Mouse (Mus musculus) skeletal muscle tissue, adult 2 months (tissue): ENCODE measurements around the gene Tes.

ENCODE experiments used
- DNase-seq: peaks from one replicate; pipeline ENCODE4 v3.0.0-alpha.2; 2012; ENCODE audit warnings: low read depth, low spot score

Gene Tes

GRCm38 (mm10) chr6:17077720-17078119 is 12.8 kb downstream of the Tes start:
- DNase-seq = no peak

DNA sequence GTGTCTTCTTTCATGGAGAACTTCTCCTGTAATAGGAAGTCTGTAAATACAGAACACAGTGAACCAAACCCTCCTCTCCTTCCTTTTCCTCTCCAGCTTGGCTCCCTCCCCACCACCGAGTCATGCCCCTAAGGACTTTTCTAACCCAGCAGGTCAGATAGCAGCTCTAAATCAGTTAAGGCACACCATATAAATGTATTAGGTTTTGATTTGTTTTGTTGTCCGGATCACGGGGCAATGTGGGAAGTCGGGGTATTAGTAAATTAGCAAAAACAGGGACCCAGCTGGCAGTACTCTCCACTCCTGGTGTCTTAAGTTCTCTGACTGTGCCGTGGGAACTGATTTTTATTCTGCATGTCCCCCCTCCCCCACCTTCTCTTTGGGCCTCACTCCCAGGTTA is 14.4 kb downstream of the Tes start:
- peak; percentile 24 for DNase-seq

GRCm38 (mm10) chr6:17079826-17080225 is 14.9 kb downstream of the Tes start:
- DNase-seq = no peak

DNA sequence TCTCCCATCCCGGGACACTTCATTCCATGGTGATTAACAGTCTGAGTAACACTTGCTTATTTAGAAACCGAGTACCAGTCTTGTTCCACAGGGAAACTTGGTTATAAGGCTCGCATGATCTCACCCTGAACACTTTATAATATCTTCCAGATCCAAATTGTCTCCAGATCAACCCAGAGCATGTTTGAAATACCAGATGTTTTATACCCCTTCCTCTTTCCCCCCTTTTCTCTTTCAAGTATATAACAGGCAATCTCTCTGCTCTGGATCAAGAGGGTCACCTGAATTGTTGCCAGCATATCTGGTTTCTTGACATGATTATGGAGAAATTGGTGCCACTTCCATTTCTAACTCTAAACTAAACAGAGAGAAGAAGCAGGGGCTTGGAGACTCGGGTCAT is 17.3 kb downstream of the Tes start:
- DNase-seq = no peak

GRCm38 (mm10) chr6:17082800-17083199 is 17.9 kb downstream of the Tes start:
- DNase-seq = no peak

- no peak for DNase-seq
Observed at GRCm38 (mm10) chr6:17087485-17087884, 22.5 kb downstream of the Tes start.

DNA sequence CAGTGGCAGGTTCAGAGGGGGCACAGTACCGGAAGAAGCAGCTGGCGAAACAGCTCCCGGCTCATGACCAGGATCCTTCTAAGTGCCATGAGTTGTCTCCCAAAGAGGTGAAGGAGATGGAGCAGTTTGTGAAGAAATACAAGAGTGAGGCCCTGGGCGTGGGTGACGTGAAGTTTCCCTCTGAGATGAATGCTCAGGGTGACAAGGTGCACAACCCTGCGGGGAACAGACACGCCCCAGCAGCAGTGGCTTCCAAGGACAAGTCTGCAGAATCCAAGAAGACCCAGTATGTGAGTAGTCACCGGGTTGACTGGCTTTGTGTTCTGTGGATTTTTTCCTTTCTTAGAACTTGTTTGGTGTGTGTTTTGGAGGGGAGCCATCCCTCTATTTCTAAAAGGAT is 32.4 kb downstream of the Tes start:
- no peak for DNase-seq

DNA sequence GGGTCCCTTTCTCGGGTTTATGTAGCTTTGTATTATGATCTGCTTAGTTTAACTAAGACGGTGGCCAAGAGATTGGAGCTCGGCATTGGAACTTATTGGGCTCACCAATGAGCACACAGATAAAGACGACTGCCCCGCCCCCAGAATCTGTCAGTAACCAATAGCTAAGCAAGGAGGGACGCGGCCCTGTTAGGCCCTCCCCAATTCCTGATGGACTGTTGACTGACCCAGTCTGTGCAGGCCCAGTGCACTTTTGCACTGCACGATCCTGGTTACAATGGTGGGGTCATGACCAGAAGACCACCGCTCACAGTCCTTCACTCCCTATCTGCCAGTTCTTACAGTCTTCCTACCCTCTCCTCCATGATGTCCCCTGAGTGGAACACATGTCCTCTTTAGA is 33.6 kb downstream of the Tes start:
- DNase-seq = no peak

DNA sequence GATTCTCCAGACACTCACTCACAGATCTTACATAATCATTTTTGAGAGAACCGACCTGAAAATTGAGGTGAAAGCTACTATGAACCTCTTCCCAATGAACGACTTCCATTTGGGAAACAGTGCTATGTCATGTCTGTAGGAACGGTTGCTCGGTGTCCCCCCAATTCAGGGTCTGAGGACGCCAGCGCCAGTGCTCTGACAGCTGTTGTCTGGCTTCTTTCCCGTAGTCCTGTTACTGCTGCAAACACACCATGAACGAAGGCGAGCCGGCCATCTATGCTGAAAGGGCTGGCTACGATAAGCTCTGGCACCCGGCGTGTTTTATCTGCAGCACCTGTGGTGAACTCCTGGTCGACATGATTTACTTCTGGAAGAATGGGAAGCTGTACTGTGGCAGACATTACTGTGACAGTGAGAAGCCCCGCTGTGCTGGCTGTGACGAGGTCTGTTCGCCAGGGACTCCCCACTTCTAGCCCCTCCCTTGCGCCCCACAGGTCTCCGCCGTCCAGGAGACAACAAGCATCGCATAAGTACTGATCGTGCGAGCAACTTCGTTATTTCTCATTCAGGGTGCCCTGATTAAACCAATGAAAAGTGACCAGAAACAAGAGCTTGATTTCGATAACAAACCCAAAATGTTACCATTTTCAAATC is 34.7 kb downstream of the Tes start:
- no peak for DNase-seq

DNA sequence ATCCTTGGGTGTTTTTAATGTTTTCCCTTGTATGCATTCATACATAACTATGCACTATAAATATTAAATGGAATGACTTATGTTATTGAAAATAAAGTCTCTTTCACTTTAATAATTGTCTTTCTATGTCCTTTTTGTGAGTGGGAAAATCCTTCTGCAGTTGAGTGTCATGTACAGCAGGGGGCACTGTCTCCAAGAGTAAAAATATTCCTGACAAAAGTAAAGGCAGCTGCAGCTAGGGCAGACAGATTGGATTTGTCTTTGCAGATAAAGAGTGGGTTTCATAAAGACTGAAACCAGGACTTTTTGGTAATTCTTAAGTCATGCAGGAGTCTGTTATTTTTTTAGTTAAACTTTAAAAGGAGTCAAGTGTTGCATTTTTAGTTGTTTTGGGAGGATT is 40.8 kb downstream of the Tes start:
- DNase-seq = peak; percentile 44

- DNase-seq = no peak
Observed at GRCm38 (mm10) chr6:17106493-17106892, 41.5 kb downstream of the Tes start.

DNA sequence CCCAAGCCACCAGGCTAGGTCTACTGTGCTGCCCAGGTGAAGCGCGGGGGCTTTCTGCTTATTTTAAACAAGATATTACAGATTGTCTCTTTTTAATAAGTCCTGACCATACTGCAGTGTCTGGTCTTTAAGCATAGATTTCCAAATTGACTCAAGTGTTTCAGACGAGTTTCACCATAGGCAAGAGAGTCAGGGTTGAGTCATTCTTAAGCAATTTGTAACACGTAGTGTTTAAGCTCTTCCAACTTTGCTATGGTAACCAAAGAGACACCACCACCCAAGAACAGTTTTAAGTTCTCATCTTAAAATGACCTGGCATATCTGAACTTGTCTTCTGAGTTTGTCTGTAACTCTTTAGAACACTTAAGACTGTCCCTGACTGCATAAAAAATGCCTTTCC is 44.3 kb downstream of the Tes start:
- DNase-seq = peak; percentile 30

GRCm38 (mm10) chr6:17110564-17111100 is 45.7 kb downstream of the Tes start:
- DNase-seq = no peak

DNA sequence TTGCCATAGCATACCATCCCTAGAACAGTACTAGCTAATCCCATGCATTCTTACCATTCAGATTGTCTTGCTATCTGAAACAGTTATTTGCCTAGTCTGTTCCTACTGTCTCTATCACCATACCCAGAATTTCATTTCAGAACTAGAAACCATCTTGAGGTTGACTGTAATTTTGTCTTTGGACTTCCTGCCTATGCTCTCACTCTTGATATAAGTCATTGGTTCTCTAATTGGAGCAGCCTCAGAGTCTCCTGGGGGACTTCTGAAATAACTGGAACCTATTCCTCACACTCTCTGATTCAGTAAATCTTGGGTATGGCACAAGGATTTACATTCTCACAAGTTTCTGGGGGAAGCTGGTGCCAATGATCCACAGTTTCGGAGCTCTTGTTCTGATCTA is 47.1 kb downstream of the Tes start:
- DNase-seq = no peak

DNA sequence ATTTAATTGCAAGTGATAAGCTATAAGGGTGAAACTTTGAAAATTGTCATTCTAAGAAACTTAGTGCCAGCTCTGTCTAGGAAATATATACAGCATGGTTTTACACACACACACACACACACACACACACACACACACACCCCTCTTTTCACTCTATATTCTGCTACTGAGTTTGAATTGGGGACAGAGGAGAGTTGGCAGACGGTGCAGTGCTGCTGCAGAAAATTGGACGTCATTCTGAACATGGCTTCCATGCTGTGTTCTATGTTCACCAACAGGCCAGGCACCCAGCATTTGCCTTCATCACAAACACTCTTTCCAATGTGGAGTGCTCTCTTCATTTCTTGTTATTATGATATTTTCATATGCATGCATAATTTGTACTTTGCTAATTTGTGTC is 48.0 kb downstream of the Tes start:
- no peak for DNase-seq

- DNase-seq = no peak
Observed at GRCm38 (mm10) chr6:17114588-17114987, 49.6 kb downstream of the Tes start.

DNA sequence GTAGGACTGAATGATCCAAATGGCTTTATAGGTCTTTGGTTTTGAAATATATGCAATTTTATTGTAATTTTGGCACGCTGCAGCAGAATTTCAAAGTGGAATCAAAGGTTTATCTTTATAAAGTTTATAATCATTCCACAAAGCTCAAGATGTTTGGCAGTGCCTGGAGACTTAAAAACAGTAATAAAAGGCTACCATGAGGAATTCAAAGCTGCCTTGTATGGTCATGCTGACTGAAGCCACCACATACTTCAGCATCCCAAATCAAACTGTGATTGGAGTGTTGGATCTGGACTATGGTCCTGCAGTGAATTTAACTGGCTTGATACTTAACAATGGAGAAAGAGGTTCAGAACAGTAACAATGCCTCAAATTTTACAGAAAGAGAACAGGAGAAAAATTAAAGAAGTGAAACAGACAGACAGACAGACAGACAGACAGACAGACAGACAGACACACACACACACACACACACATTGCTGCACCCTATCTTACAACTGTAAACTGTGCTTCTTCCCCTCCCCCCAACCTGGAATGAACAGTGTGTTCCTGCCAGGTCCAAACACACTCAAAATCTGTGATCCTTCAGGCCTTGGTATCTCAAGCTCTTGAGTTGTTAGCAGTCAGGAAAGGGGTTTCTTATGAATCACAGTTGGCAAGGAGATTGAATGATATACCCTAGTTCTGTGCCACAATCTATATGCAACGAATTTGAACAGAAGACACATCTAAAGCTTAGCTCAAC is 50.3 kb downstream of the Tes start:
- no peak for DNase-seq

- DNase-seq = no peak
Observed at GRCm38 (mm10) chr6:17119521-17120232, 54.7 kb downstream of the Tes start.

DNA sequence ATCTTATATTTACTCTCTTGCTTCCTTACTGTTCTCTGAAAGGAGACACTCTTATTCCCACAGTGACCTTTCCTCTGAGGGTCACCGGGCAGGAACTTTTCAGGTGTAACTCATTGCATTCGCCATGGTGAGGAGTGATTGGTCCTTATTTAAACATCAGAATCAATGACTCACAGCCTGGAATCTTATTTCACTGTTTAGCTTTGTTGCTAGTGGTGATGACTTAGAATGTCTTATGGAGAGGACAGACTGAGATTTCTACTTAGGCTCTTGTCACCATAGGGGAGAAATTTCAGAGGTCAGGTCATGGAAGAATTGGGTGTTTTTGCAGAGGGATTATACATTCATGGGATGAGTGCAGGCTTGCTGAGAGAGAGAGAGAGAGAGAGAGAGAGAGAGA is 75.1 kb downstream of the Tes start:
- no peak for DNase-seq

DNA sequence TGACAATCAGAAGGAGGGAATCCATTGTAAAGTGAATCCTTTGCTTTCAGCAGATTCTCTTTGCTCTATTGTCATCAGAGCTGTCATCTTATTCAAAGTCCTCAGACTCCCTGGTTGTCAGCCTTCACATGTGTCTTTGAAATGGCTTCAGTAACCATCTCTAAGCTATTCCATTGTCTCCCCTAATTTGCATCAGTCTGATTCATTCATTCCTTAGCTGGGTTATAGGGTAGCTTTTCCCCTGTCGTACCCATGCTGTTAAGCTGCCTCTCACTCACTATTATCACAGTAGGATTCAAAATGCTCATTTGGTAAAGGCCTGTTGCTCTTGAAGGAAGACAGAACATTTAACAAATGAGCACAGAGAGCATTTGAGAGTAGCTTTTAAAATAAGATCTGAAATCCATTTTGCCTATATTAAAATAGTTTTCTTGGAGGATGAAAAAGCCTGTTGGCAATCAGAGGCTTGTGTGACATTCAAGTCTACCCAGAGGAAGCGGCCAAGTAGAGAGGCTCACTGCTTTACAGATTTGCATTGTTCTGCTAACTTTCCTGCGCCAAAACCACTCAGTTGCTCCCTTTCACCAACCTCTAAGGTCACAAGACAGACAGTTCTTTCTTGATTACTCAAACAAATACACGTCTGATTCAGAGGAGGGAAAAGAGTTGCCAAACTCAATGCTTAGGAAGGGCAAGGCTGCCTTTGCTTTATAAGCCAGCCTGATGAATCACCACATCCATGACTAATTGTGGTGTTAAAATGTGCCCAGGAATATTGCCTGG is 77.8 kb downstream of the Tes start:
- DNase-seq = peak; percentile 14

GRCm38 (mm10) chr6:17151071-17151715 is 86.2 kb downstream of the Tes start:
- DNase-seq = no peak
